Mouse (Mus musculus): ENCODE data around the gene Ebf1.
"Not testable (repeated sequence)": the region's sequence is repeated elsewhere in the genome, so short reads cannot be mapped to it uniquely, and the experiment has no call there.

GRCm38 (mm10) chr11:44570336-44570735, 46.8 kb upstream of the Ebf1 start:
- not testable (repeated sequence) for TF ChIP-seq GATA1 (IDR thresholded peaks at IDR 0.05; ENCODE audit: borderline replicate concordance, low read length); FLI1 (IDR thresholded peaks at IDR 0.05; ENCODE audit: low read length)
